Mouse (Mus musculus) activated CD4-positive, CD25-positive, alpha-beta regulatory T cell, adult 4 months (primary cell): ENCODE data around the gene Cfap206. TPM values are rescaled to one million over a fixed set of nuclear protein-coding genes. Genes with fewer than 3 reads are reported as not detected.

Experiments used
- ATAC-seq: one replicate; pipeline ENCODE4 v1.8.0; 2017
- polyA plus RNA-seq, 2 experiments: library from polyadenylated mRNA; unstranded; fragments of 100-300 nt; shearing (Covaris generic); gene quantifications; one replicate each; pipeline ENCODE4 v1.2.1; 2017

Gene Cfap206
- polyA plus RNA-seq, 2 experiments from 2014 or later, result not detected

DNA sequence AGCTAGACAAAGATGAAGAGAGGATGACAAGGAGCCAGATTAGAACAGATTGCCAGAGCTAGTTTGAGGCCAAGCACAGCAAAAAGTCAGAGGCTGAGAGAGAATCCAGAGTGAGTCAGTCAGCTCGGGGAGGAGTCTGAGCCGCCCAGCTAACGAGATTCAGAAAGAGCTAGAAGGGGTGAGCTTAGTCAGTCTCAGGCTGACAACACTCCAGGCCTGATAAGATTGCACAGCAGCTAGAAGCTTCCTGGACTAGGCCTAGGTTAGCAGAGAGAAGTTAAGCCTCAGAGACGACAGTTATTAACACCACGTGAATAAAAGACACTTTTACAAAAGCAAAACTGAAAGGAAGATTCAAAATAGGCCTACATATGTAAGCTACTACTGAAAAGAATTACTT lies 62.1 kb downstream of the Cfap206 start:
- ATAC-seq, result no peak

GRCm38 (mm10) chr4:34661927-34662326 lies 68.1 kb downstream of the Cfap206 start:
- ATAC-seq, result no peak

- ATAC-seq, result no peak
These were observed 68.5 kb downstream of the Cfap206 start for GRCm38 (mm10) chr4:34661514-34661913.

- ATAC-seq, result no peak
These were observed 71.0 kb downstream of the Cfap206 start for GRCm38 (mm10) chr4:34659012-34659411.

DNA sequence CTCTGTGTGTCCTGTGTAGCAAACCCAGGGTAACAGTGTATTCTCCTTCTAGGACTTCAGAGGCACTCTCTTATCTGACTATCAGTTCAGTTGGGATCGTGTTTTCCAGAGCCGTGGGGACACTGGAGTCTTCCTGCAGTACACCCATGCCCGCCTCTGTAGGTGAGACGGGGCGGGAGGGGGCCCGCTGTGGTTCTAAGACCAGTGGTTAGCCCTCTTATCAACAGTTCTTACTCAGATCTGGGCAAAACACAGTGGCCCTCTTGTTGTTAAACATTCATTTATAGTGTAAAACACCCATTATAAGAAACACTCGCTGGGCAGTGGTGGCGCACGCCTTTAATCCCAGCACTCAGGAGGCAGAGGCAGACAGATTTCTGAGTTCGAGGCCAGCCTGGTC lies 73.9 kb downstream of the Cfap206 start:
- ATAC-seq, result no peak

DNA sequence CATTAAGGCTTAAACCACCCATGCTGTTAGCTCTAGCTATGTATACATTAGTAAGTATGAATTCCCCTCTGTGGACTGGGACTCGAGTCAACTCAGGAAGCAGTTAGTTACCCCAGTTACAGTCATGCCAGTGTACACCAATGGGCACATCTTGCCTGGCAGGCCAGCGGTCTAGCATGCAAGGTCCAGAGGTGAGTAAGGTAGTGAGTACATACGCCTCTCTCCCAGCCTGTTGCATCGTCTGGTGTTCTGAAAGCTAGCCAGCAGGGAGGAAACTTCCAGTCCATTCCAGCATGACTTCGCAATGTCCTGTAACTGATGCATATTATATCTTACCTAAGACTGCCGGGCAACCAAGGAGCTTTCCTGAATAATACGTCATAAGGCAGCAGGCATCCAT lies 76.8 kb downstream of the Cfap206 start:
- ATAC-seq, result no peak

- ATAC-seq, result no peak
These were observed 85.2 kb downstream of the Cfap206 start for GRCm38 (mm10) chr4:34644779-34645178.

DNA sequence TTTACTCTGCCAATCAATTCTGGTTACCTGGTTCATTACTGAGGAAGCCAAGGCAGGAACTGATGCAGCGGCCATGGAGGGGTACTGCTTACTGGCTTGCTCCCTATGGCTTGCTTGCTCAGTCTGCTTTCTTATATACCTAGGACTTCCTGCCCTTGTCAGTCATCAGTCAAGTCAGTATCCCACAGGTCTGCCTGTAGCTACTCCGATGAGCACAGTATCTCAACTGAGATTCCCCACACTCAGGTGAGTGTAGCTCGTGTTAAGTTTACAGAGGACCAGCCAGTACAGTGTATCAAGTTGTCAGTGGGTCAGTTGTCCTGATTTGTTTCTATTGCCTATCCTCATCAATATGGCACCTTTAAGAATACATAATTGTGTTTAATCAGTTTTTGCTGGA lies 89.3 kb downstream of the Cfap206 start:
- no peak for ATAC-seq

DNA sequence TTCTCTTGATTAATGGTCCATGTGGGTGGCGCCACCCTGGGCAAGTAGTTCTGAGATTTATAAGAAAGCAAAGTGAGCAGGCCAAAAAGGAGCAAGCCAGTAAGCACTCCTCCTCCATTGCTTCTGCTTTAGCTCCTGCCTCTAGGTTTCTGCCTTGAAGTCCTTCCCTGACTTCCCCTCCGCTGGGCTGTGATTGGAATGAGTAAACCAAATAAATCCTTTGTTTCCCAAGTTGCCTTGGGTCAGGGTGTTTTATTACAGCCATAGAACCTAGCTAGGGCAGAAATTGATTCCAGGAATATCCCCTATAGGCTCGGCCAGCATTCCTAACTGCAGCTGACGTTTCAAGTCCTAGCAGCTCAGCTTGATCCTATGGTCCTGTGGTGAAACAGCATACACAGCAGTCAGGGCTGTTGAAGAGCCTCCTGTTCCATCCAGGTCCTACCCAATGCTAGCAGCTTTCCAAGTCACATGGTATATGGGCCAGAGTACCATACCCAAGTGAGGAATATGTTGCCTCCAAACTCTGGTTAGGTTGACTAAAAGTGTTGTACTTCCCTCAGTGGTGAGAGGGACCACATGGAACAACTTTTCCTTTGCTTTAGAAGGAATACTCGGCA lies 90.2 kb downstream of the Cfap206 start:
- ATAC-seq, result no peak

Other genes starting within 250 kb of the Cfap206 start
- gene Akirin2, start 179.3 kb downstream of the Cfap206 start, polyA plus RNA-seq, result 10 to 100 TPM in 1 of 2 experiments, 1 to 10 TPM in 1; 8.5 to 10.4 TPM
- gene Orc3, start 115.3 kb downstream of the Cfap206 start, polyA plus RNA-seq, result 100 to 1,000 TPM in 1 of 2 experiments, 10 to 100 TPM in 1; 95.7 to 107 TPM
- 10 to 100 TPM; 41.4 to 45.1 TPM for gene Rars2, start 115.2 kb downstream of the Cfap206 start, polyA plus RNA-seq
- 10 to 100 TPM; 28.8 to 34.3 TPM for gene Slc35a1, start 42.8 kb downstream of the Cfap206 start, polyA plus RNA-seq
- not detected for gene Gm136, start 26.1 kb upstream of the Cfap206 start, polyA plus RNA-seq
- gene Smim8, start 48.2 kb upstream of the Cfap206 start, polyA plus RNA-seq, result 10 to 100 TPM; 57.0 to 82.1 TPM
- gene Zfp292, start 152.8 kb upstream of the Cfap206 start, polyA plus RNA-seq, result 10 to 100 TPM; 21.7 TPM
- not detected for gene Cga, start 163.6 kb upstream of the Cfap206 start, polyA plus RNA-seq